Mouse (Mus musculus) small intestine, adult 2 months (tissue): ENCODE results near the gene Zkscan8. TPM values are rescaled to one million over a fixed set of nuclear protein-coding genes. Genes with fewer than 3 reads are reported as not detected.

Experiments
- H3K27ac ChIP-seq: fragments of 200-500 bp; 2 replicates; pipeline ENCODE4 v1.5.1; 2012; ENCODE audit warnings: low read depth, low read length, control low read depth, inconsistent platforms; ENCODE audit not compliant: insufficient read depth
- H3K27me3 ChIP-seq: fragments of 200-500 bp; 2 replicates; pipeline ENCODE4 v1.6.1; 2012; ENCODE audit warnings: mild to moderate bottlenecking, moderate library complexity, low read length, inconsistent platforms; ENCODE audit not compliant: control insufficient read depth, insufficient read depth
- H3K36me3 ChIP-seq: fragments of 200-500 bp; 2 replicates; pipeline ENCODE4 v1.6.1; 2012; ENCODE audit warnings: mild to moderate bottlenecking, low read length, control low read depth, inconsistent platforms; ENCODE audit not compliant: control insufficient read depth, insufficient read depth
- H3K4me1 ChIP-seq: fragments of 200-500 bp; 2 replicates; pipeline ENCODE4 v1.6.1; 2012; ENCODE audit warnings: low read length, inconsistent platforms, mixed read lengths; ENCODE audit not compliant: control insufficient read depth, insufficient read depth, insufficient read length
- H3K4me3 ChIP-seq: fragments of 200-500 bp; 2 replicates; pipeline ENCODE4 v1.5.1; 2012; ENCODE audit warnings: low read depth, mild to moderate bottlenecking, control low read depth, inconsistent platforms, low read length, moderate library complexity
- CTCF ChIP-seq: fragments of 200-500 bp; IDR thresholded peaks from 2 replicates; pipeline ENCODE4 v1.5.1; 2012; ENCODE audit warnings: low read depth, mild to moderate bottlenecking, control low read depth, inconsistent platforms, low read length, moderate library complexity, mixed read lengths; ENCODE audit not compliant: insufficient replicate concordance, insufficient read length; ENCODE audit errors: extremely low read depth
- POLR2A ChIP-seq: fragments of 200-500 bp; IDR thresholded peaks from 2 replicates; pipeline ENCODE4 v1.6.1; 2012; ENCODE audit warnings: low read depth, mild to moderate bottlenecking, control low read depth, inconsistent platforms, low read length, moderate library complexity
- WGBS: fragments of 180-500 bp; shearing (Covaris S2); methylation state at CpG from one replicate; pipeline ENCODE4 v1.1.7; 2018; 5-methylcytosine and 5-hydroxymethylcytosine counted together
- polyA plus RNA-seq: library from polyadenylated mRNA; depleted of rRNA; stranded (reverse); fragments of >200 nt; gene quantifications from 2 replicates; pipeline ENCODE4 v1.2.3, GENCODE M21; 2012; rRNA removed

Zkscan8 gene
- polyA plus RNA-seq, 1 experiment: 0.79 TPM

DNA sequence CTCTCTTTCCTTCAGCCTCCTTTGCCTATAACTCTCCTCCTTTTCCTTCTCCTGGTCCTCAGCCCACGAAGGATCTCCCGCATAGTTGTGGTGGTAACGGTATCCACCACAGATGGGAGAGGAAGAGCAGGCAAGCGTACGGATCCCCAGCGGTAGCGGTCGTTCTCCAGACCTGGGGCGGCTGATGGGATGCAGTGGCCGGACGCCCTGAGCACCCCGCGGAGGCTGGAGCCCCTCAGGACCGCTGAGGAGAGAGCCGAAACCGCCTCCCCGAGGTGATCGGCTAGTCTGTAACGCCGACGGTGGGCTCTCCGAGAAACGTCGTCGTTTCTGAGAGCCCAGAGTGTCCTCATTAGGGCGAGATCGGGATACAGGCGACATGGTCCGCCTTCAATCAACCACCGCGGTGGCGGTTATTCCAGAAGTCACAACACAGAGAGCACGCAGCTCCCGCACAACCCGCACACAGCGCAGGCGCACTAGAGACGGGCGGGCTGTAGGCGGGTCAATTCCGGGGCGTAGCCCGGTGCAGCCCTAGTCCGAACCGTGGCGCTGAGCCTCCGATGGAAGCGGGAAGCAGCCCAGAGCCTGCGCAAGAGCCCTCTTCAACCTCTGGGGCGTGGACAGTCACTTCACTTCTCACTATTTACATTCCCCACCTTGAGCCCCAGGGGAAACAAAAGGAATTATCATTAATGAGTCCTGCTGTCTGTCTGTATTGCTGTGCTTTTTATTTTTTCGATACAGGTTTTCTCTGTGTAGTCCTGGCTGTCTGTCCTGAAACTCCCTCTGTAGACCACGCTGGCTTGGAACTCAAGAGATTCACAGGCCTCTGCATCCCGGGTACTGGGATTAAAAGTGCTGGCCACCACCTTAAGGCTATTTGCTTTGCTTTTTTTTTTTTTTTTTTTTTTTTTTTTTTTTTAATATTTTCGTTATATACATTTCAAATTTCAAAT lies 62.6 kb downstream of the Zkscan8 start, which contains the start of gene Nkapl:
Nkapl (minus strand) TSS at position 449 of the 959 bp plus-strand sequence.
- under 1% methylated on average over 54 of the region's 54 CpGs for WGBS
- TF ChIP-seq CTCF (no peak), POLR2A (peak; percentile 41; the same call in 1 of the 2 replicates)
- no peak within 1 kb of the TSS for H3K27ac ChIP-seq

DNA sequence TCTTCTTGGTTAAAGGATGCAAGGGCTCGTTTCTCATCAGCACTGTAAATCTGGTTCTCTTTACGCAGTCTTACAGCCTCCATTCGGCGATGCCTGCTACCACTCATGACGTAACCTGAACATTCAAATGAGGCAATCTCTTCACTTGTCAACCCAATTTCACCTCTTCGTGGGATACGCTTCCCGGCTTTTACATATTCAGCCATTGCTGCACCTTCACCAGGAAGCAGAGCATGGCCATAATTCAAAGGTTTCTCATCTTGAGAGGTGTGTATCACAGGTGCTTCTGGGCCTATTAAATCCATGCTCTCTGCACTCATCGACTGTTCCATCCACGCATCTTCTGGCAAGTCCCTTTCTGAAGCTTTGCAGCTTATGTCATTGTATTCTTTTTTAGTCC lies 63.6 kb downstream of the Zkscan8 start:
- no peak for TF ChIP-seq CTCF
- TF ChIP-seq POLR2A: no peak
- Histone ChIP-seq H3K36me3 (no peaks in the 10 kb centered on the region), H3K27me3 (peaks cover 11% of the 10 kb centered on the region; the same call in 1 of the 2 replicates), H3K4me3 (no peak overlapping the region), H3K4me1 (peaks cover 6% of the 10 kb centered on the region), H3K27ac (no peak overlapping the region)
- 91% methylated on average over 10 of the region's 10 CpGs for WGBS

More for the DNA sequence above, 62.6 kb downstream of the Zkscan8 start, which contains the start of gene Nkapl:
- H3K36me3 ChIP-seq: no peaks in the 10 kb centered on the region
- H3K4me3 ChIP-seq: peak within 1 kb of the TSS; percentile 75
- H3K4me1 ChIP-seq: peaks cover 6% of the 10 kb centered on the region
- peaks cover 11% of the 10 kb centered on the region; the same call in 1 of the 2 replicates for H3K27me3 ChIP-seq

Other genes starting within 250 kb of the Zkscan8 start
- gene Gpx5, start 238.4 kb downstream of the Zkscan8 start, polyA plus RNA-seq: not detected in 2 replicates
- gene Gpx6, start 219.0 kb downstream of the Zkscan8 start, polyA plus RNA-seq: not detected in 2 replicates
- gene Olfr1367, start 184.2 kb downstream of the Zkscan8 start, polyA plus RNA-seq: not detected in 2 replicates
- 0.13 and 0.38 TPM in 2 replicates for gene Zscan12, start 168.3 kb downstream of the Zkscan8 start, polyA plus RNA-seq
- gene Zkscan3, start 128.4 kb downstream of the Zkscan8 start, polyA plus RNA-seq: 7.6 and 11.7 TPM in 2 replicates
- 0.30 TPM in 1 of 2 replicates, not detected in the other for gene Pgbd1, start 90.1 kb downstream of the Zkscan8 start, polyA plus RNA-seq
- gene Zscan26, start 77.4 kb downstream of the Zkscan8 start, polyA plus RNA-seq: 1.9 and 3.1 TPM in 2 replicates
- gene Nkapl, start 62.6 kb downstream of the Zkscan8 start, polyA plus RNA-seq: 0.08 TPM in 1 of 2 replicates, not detected in the other
- gene Zkscan4, start 52.2 kb downstream of the Zkscan8 start, polyA plus RNA-seq: 0.06 and 0.16 TPM in 2 replicates
- gene Gm10065, start 51.7 kb downstream of the Zkscan8 start, polyA plus RNA-seq: not detected in 2 replicates
- 0.08 TPM in 1 of 2 replicates, not detected in the other for gene AK157302, start 35.9 kb downstream of the Zkscan8 start, polyA plus RNA-seq
- 11.1 and 22.1 TPM in 2 replicates for gene Gm11273, start 29.7 kb downstream of the Zkscan8 start, polyA plus RNA-seq
- not detected in 2 replicates for gene Olfr1366, start 11.7 kb upstream of the Zkscan8 start, polyA plus RNA-seq
- gene Olfr1535, start 28.8 kb upstream of the Zkscan8 start, polyA plus RNA-seq: not detected in 2 replicates
- gene Olfr1364, start 50.6 kb upstream of the Zkscan8 start, polyA plus RNA-seq: not detected in 2 replicates
- not detected in 2 replicates for gene Olfr1362, start 82.9 kb upstream of the Zkscan8 start, polyA plus RNA-seq
- not detected in 2 replicates for gene Olfr11, start 111.4 kb upstream of the Zkscan8 start, polyA plus RNA-seq
- gene Olfr1361, start 132.3 kb upstream of the Zkscan8 start, polyA plus RNA-seq: not detected in 2 replicates
- gene Olfr1360, start 146.3 kb upstream of the Zkscan8 start, polyA plus RNA-seq: not detected in 2 replicates
- not detected in 2 replicates for gene Olfr1359, start 167.0 kb upstream of the Zkscan8 start, polyA plus RNA-seq
- gene Hist1h2bl, start 185.0 kb upstream of the Zkscan8 start, polyA plus RNA-seq: 10.7 and 15.7 TPM in 2 replicates
- 66.1 and 104 TPM in 2 replicates for gene Hist1h2ai, start 185.3 kb upstream of the Zkscan8 start, polyA plus RNA-seq
- 79.4 and 100 TPM in 2 replicates for gene Hist1h3h, start 186.5 kb upstream of the Zkscan8 start, polyA plus RNA-seq
- 4.7 and 7.1 TPM in 2 replicates for gene Hist1h2bm, start 190.9 kb upstream of the Zkscan8 start, polyA plus RNA-seq
- gene Hist1h4j, start 203.9 kb upstream of the Zkscan8 start, polyA plus RNA-seq: 6.4 and 6.5 TPM in 2 replicates
- 35.5 and 55.4 TPM in 2 replicates for gene Hist1h4k, start 219.4 kb upstream of the Zkscan8 start, polyA plus RNA-seq
- 40.0 and 60.2 TPM in 2 replicates for gene Hist1h2ak, start 222.7 kb upstream of the Zkscan8 start, polyA plus RNA-seq
- 13.6 and 21.8 TPM in 2 replicates for gene Hist1h2bn, start 223.0 kb upstream of the Zkscan8 start, polyA plus RNA-seq
- gene Hist1h1b, start 249.5 kb upstream of the Zkscan8 start, polyA plus RNA-seq: 2.0 and 2.6 TPM in 2 replicates